Mouse (Mus musculus) erythroid progenitor cell, adult 5-6 weeks (primary cell): ENCODE measurements around the gene Isoc2a. TPM values are rescaled to one million over a fixed set of nuclear protein-coding genes. Genes with fewer than 3 reads are reported as not detected.
A peak's percentile ranks its signal among the peaks of the same experiment; 100 is the strongest.
"Not testable (repeated sequence)": the region's sequence is repeated elsewhere in the genome, so short reads cannot be mapped to it uniquely, and the experiment has no call there.

Source experiments
- ATAC-seq: replicated peaks from 2 replicates; pipeline ENCODE4 v1.8.0; 2016; ENCODE audit warnings: moderate number of reproducible peaks, mild to moderate bottlenecking, moderate TSS enrichment, inconsistent platforms; ENCODE audit not compliant: poor library complexity, low FRiP score, severe bottlenecking
- total RNA-seq, 2 experiments: library from RNA; stranded (forward) in 1 of 2; stranded (reverse) in 1 of 2; fragments of 150-400 nt in 1 of 2; fragments of 186-747, 209-891 nt in 1 of 2; gene quantifications; 2 replicates each; pipeline versions ENCODE4 v1.2.3 to v1.2.4; 2015 to 2017; ENCODE audit warnings: low replicate concordance in 2 of 2

Gene Isoc2a
- total RNA-seq, 2 experiments from 2014 or later: 1.8 TPM; not detected in 1

DNA sequence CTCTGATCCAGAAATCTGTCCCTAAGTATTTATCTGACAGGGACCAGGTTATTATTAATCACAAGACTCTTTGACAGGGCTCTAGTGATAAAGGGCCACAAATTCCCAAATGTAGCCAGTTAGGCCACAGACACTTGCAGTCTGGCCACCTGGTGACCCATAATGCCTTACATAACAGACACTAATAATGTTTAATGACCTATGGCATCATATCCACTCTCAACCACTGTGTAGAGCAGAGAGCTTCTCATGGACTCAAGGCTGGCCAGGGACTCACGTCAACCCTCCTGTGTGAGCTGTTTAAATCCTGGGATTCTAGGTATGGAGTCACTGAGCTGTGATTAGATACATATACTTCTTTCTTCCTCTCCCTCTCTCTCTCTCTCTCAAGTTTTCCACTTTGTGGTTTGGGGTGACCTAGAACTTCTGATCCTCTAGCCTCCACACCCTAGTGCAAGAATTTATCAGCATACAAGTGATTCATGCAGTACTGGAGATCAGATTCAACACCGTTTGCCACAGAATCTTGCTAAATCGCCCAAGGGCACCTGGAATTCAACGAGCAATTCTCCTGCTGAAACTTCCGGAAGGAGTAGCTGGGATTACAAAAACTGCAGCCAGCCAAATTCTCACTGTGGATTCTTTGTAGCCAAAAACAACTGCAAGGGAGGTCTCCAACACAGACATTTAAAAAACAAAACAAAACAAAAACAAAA, 12.7 kb upstream of the Isoc2a start:
- ATAC-seq: no peak

DNA sequence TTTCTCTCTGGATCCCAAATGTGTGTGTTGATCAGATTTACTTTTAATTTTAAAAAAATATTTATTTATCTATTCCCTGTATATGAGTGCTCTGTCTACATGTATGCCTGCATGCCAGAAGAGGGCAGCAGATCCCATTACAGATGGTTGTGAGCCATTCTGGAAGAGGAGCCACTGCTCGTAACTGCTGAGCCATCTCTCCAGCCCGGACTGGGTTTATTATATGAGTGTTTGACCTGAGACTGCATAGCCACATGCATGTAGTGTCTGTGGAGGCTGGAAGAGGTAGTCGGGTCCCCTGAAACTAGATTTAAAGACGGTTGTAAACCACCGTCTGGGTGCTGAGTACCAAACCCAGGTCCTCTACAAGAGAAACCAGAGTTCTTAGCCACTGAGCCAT, 11.9 kb upstream of the Isoc2a start:
- ATAC-seq: 0 out of 2 replicates have a peak, but pooled peaks have one; percentile 16

DNA sequence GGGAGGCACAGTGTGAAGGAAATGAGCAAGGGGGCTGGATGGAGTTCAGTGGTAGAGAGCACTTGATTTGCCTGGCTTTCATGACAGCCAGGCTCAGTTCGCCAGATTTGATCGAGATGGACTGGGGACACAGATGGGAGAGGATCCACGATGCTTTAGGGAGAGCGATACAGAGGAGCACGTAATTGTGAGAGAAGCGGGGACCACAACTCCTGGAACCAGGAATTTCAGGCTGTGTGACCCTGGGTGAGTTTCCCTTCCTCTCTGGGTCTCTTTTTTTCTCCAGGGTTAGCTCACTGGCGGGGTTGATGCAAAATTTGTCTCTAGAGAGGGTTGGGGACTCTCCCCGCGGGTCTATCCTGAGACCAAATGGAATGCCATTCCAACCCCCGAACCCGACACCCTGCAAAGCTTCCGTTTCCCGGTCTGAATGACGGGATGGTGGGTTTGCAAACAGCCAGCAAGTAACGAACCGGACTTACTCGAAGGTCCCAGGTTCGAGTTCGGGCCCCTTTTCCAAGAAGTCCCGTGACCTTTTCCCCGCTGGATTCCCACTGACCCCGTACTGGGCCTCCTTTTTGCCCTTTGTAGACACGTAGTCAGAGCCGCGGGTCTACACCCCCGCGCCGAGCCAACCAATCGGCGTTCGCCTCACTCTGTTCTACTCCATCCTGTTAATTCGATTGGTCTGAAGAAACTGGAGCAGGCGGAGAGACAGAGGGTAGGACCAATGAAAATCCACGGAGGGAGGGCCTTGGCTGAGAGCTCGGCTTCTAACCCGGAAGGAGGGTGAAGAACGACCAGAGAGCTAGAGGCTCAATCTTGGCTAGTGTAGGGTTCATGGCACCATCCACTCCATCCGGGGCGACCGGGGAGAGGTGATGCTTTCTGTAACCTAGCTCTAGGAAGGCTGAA, 11.1 kb upstream of the Isoc2a start:
- ATAC-seq: peak; percentile 99

DNA sequence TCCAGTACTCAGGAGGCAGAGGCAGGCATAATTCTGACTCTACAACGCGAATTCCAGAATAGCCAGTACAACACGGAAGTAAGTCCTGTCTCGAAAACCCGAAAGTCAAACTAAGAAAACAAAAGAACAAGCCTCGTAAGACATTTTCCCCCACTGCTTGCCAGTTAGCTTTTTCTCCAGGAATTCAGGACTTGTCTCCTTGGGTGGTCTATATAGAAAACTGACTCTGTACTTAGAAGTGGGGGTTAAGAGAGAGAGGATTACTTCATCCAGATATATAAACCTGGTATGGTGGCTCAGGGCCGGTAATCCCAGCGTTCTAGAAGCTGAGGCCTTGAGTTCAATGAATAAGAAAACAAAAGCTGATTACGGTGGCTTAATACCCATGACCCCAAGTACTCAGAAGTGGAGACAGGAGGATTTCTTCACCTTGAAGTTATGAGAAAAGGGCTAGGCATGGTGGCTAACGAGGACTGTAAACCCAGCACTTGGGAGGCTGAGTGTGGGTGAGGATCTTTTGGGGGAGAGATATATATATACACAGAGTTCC, 10.2 kb upstream of the Isoc2a start:
- no peak for ATAC-seq

DNA sequence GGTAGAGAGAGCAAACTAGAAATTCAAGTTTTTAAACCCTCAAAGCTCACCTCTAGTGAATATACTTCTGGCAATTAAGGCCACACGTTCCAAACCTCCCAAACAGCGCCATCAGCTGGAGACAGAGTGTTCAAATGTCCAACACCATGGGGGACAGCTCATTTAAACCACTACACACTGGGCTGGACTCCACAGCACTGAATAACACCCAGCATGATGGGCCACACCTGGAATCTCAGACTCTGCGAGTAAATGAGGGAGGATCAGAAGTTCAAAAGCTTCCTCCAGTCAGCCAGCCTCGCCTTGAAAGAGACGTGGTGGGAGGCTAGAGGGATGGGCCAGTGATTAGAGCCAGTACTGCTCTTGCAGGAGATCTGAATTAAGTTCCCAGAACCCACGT, 6.8 kb upstream of the Isoc2a start, which contains the start of gene Isoc2b:
Gene Isoc2b, minus strand, starts transcription at position 126 of the 400 bp plus-strand sequence.
- ATAC-seq: no peak

DNA sequence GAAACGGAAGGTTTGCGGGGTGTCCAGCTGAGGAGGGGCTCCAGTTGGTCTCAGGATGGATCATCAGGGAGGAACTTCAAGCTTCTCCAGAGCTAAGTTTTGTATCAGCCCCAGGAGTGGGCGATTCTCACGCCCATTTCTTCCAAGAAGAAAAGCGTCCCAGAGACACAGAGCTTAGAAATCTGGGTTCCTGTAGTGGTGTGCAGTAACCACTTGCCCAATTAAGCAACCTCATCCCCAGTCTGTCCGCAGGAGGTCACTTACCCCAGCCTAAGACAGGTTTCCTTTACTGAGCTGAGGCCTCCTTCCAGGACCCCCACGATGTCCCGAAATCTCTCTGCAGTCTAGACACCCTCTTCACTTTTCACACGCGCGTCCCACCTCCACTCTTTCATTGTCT, 273 bp downstream of the Isoc2a start:
- no peak for ATAC-seq

DNA sequence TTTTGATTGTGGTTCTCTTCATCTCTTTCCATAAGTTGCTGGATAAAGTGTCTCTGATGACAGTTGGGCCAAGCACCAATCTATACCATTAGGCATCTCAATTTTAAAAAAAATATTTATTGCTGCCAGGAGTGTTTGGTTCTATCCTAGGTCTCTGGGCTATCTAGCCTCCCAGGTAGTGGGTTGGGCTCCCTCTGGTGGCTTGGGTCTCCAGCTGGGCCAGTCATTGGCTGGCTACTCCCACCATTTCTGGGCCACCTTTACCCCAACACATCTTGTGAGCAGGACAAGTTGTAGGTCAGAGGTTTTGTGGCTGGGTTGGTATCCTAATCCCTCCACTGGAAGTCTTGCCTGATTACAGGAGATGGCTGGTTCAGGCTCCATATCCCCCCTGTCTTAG, 1.2 kb downstream of the Isoc2a start:
- ATAC-seq: no peak

DNA sequence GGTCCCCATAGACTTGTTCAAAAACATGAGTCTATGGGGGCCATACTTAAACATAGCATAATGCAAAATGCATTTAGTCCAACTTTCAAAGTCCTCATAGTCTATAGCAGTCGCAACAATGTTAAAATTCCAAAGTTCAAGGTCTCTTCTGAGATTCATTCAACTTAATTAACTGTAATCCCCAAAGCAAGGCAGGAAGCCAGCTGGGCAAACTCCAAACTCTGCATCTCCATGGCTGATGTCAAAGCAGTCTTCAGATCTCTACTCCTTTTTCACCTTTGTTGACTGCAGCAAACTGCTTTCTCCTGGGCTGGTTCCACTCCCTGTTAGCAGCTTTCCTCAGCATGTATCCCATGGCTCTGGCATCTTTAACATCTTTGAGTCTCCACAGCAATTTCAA, 2.1 kb downstream of the Isoc2a start:
- ATAC-seq: not testable (repeated sequence)

DNA sequence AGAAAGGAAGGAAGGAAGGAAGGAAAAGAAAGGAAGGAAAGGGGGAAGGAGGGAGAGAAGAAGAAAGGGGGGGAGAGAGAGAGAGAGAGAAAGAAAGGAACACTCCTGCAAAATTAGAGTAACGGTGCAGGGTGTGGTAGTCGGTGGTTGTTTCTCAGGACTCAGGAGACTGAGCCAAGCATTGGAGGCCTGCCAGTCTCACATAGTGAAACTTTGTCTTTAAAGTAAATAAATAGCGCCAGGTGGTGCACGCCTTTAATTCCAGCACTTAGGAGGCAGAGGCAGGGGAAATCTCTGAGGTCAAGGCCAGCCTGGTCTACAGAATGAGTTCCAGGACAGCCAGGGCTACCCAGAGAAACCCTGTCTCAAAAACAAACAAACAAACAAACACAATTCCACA, 9.7 kb downstream of the Isoc2a start:
- no peak for ATAC-seq

DNA sequence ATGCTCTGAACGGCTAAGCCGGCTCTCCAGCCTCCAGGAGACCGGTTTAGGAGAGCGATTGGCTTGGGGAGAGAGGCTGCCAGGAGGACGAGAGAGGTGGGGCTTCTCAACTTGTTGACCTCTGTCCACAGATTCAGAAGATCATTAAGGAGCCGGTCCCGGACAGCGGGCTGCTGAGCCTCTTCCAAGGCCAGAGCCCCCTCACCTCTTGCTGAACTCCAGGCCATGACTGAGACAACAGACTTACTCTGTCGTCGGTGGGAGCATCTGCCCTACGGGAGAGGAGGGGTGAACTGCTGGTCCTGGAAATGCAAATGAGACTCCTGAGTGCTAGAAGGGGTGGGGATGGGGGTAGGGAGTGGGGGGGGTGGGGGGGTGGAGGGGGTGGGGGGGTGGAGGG, 18.2 kb downstream of the Isoc2a start:
- ATAC-seq: no peak

DNA sequence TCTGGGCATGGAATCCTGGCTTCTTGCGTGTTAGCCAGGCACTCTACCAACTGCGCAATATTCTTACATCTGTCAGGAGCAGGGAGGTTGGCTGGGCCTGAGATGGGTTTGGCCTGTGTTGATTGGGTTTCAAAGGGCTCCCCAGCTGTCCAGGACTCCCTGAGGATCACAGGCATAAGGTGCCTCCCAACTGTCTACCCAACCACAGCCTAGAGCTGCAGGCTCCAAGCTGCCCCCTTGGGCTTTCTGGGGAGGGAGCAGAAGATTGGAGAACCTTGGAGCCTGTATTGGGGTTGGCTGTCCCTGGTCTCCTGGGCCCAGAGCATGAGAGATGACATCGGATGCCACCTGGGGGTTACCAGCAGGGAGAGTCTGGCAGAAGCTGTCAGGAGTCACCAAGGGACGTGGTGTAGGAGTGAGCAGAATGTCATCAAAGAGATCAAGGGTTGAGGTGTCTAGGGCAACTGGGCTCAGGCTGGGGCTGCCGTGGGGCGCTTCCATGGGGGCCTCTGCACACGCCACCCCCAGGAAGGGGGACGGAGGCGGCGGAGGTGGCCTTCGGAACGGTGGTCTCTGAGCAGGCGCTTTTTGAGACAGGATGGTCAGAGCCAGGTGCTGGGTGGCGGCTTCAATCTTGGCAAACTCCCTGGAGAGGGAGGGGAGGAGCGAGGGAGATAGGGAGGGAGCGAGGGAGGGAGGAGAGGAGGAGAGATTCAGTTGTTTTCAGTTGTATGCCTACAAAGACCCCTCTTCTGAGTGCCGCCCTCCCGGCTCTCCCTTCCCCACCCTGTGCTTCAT, 22.1 kb downstream of the Isoc2a start:
- ATAC-seq: 0 out of 2 replicates have a peak, but pooled peaks have one; percentile 41

DNA sequence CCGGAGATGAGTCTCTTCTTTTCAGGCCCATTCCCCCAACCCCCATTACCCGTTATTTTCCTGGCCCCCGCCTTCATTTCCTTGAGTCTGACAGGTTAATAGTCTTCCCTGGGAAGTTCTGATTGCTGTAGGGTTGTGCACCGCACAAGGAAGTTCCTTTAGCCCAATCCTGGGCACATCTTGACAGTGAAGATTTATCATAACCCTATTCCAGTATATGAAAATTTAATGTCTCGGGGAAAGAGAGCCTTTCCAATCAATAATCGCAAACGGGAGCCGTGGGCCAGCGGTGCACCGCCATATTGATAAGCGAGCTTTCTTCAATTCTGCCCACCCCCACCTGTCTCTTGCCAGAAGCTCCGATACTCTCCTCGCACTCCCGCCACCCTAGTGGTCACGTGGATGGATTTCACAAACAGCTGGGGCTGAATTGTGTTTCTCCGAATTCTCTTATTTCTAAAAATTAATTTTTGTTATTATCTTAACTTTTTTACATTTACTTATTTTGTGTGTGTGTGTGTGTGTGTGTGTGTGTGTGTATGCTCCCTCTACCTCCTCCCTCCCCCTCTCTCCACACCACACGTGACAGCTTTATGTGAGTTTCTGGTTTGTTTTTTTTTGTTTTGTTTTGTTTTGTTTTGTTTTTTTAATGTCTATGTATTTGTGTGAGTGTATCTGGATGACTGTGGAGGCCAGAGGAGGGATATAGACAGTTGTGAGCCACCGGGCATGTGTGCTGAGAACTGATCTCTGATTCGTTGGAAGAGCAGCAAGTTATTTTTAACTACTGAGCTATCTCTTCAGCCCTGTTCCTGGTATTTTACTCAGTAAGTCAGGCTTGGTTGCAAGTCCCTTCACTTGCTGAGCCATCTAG, 22.9 kb downstream of the Isoc2a start:
- peak; percentile 51; the same call in 1 of the 2 replicates for ATAC-seq

DNA sequence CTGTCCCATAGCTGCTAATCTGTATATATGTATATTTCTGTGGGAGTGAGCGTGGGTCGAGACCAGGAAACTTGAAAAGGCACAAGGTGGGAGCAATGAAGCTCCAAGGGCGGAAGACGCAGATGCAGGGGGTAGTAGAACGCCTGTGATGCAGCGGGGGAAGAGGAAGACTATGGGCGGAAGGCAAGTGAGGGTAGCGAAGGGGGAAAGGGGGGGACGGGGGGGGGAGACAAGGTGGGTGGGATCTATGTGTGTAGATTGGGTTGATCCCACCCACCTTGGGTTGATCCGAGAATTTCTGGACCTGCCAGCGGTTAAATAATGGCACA, 23.5 kb downstream of the Isoc2a start:
- ATAC-seq: no peak

DNA sequence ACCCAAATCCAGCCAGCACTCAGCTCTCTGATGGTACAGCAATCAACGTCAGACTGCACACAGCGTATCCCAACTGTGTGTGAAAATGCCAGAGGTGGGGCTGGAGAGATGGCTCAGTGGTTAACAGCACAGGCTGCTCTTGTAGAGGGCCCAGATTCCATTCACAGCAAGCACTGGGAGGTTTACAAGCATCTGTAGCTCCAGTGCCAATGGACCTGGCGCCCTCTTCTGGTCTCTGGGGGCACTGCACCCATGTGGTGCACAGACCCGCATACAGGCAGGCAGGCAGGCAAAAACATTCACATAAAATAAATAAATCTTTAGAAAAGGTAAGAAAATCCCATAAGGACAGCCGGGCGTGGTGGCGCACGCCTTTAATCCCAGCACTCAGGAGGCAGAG, 24.2 kb downstream of the Isoc2a start:
- peak; percentile 60; the same call in 1 of the 2 replicates for ATAC-seq

DNA sequence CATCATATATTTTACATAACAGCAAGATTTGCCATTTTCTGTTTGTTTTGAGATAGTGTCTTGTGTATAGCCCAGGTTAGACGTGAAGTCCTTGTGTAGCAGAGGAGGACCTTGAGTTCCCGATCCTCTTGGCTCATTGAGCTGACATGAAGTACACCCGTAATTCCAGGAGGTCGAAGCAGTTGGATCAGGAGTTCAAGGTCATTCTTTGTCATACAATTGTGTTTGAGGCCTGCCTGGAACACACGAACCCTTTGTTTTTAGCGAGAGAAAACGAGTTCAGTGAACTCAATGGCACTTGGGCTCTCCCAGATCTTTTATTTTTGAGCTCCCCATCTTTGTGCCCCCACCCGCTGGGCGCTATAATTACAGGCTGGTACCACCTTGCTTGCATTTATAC, 25.5 kb downstream of the Isoc2a start:
- no peak for ATAC-seq

DNA sequence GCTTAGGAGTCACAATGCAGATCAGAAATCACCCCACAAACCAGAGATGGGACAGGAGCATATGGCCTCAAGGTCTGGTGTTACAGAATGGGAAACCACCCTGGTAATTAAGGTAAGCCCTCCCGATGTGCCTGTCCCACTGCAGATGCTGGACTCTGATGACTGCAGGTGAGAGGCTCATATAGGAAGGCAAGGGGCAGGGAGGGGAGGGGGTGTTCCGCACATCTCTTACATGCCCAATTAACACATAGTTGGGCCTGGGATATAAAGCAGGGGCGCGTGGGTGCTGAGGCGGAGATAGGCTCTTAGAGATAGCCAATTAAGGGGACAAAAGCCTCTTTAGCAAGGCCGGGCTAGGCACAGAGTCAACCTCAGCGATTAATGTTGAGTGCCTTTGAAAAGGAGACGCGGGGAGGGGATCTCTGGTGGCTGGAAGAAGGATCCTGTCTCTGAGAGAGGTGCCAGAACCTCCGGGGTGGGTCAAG, 29.6 kb downstream of the Isoc2a start, which contains the start of gene Gm36210:
Gene Gm36210, minus strand, starts transcription at position 51 of the 485 bp plus-strand sequence.
- ATAC-seq: no peak

DNA sequence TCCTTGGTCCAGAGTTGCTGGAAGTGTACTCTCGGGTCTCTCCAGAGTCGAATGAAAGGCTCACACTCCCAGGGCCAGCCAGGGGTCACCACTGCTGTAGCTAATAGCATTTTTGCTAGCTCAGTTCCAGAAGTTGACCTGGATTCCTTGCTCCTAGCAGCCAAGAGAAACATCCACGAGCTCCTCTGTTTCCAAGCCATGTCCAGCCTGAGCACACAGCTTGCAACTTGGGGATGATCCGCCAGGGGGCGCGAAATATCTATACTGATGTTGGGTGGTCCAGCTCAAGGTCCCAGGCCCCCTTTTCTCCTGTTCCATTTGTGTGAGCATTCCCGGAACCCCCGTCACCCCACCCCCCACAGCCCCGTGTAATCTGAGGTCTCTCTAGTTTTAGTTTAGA, 34.6 kb downstream of the Isoc2a start:
- no peak for ATAC-seq

DNA sequence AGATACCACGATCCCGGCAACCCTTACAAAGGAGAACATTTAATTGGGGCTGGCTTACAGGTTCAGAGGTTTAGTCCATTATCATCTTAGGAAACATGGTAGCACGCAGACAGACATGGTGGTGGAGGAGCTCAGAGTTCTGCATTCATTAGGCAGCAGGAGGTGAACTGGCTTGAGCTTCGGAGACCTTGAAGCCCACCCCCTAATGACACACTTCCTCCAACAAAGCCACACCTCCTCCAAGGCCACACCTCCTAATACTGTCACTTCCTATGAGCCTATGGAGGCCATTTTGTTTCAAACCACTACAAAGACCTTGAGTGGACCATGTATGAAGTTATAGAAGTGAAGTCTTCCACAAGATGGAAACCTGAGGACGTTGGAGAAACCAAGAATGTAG, 35.3 kb downstream of the Isoc2a start:
- ATAC-seq: no peak
